ENCODE assay signal across 8 mouse cellular contexts in the genomic region with DNA sequence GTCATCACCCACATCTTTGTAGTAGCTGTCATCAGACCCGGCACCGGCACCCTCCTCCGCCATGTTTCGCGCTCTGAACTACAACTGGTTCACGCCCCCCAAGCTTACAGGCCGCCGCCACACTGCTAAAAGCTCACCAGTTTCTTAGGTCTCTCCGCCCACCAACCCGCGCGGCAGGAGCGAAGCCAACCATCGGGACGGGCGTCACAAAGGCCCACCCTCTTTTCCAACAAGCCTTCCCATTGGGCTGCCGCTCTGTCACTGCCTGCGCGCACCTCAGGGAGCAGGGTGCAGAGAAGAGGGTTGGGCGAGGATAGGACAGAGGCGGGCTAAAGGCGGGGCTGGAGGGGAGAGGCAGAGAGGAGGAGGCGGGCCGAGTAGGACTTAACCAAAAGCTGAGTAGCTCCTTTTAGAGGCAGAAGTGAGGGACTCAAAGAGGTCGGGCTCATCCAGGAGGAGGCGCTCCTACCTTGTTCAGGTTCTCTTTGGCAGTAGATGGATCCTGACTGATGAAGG. TPM values are rescaled to one million over a fixed set of nuclear protein-coding genes. Genes with fewer than 3 reads are reported as not detected.
DNase-seq lines count a peak whose midpoint lies in the region; ATAC-seq and TF ChIP-seq lines count a peak whose summit lies in the region.

Gene Haus7 (minus strand): TSS at position 168 of the 516 bp plus-strand sequence.

- TF ChIP-seq RAD21 in MEL (IDR thresholded peaks at IDR 0.05; ENCODE audit: low read depth, low read length): peak; percentile 39

- TF ChIP-seq CTCF in MEL (IDR thresholded peaks at IDR 0.05 in 2 of 3, conservative IDR thresholded peaks at IDR 0.05 in 1 of 3; ENCODE audit: control insufficient read depth in 1 of 3, insufficient read depth in 1 of 3, low read depth in 2 of 3, low read length in 3 of 3, poor library complexity in 1 of 3, severe bottlenecking in 1 of 3): peak; percentile 20 to 60 (median 39); a peak in 5 of 6 replicates
- peak; percentile 49; the same call in 1 of the 2 replicates for TF ChIP-seq CTCF in cerebellum, adult 2 months (IDR thresholded peaks at IDR 0.05; ENCODE audit: borderline replicate concordance, insufficient read depth, low read depth, low read length)
- TF ChIP-seq CTCF in forebrain, postnatal 0 days (IDR thresholded peaks at IDR 0.05; ENCODE audit: low read depth): peak; percentile 59

- DNase-seq in MEL (ENCODE audit: low read depth, low spot score): peak; percentile 96
- DNase-seq in cerebellum, adult 2 months: peak; percentile 87 to 93
- peak; percentile 94 for DNase-seq in forebrain, postnatal 0 days
- peak; percentile 92 for DNase-seq in heart, postnatal 4 days
- peak; percentile 89 to 92 for DNase-seq in layer of hippocampus, adult 8-10 months (ENCODE audit: low spot score in 2 of 2)
- DNase-seq in ovary, adult 18-20 months (ENCODE audit: low spot score): peak; percentile 94
- DNase-seq in thymus, postnatal 0 days (ENCODE audit: low spot score): peak; percentile 92

- WGBS in cerebellum, adult 2 months: 13% methylated on average over 22 of the region's 26 CpGs
- 31% methylated on average over 26 of the region's 26 CpGs for WGBS in forebrain, postnatal 0 days
- WGBS in lung, embryonic 15.5 days: 15% methylated on average over 26 of the region's 26 CpGs

- H3K27me3 ChIP-seq in MEL (ENCODE audit: control insufficient read depth in 1 of 2, insufficient read depth in 2 of 2, low read length in 2 of 2): no peaks in the 10 kb centered on the region
- H3K27me3 ChIP-seq in cerebellum, adult 2 months (ENCODE audit: control insufficient read depth, insufficient read depth, low read length): no peaks in the 10 kb centered on the region
- no peaks in the 10 kb centered on the region for H3K27me3 ChIP-seq in forebrain, postnatal 0 days (ENCODE audit: insufficient read depth, low read length)
- no peaks in the 10 kb centered on the region for H3K27me3 ChIP-seq in lung, embryonic 15.5 days

- peak; percentile 100 for ATAC-seq in forebrain, postnatal 0 days
- peak; percentile 100 for ATAC-seq in lung, embryonic 15.5 days (ENCODE audit: borderline replicate concordance, extremely low read depth, low FRiP score, low TSS enrichment)

- H3K36me3 ChIP-seq in MEL (ENCODE audit: control insufficient read depth in 1 of 2, insufficient read depth in 2 of 2, low read length in 2 of 2): peaks cover 0 to 4% of the 10 kb centered on the region in 2 experiments; a peak in 2 of 4 replicates
- no peaks in the 10 kb centered on the region for H3K36me3 ChIP-seq in forebrain, postnatal 0 days (ENCODE audit: insufficient read depth)
- no peaks in the 10 kb centered on the region for H3K36me3 ChIP-seq in lung, embryonic 15.5 days

- no peak for TF ChIP-seq EP300 in MEL (IDR thresholded peaks at IDR 0.05; ENCODE audit: low read depth in 1 of 2, low read length in 2 of 2)

- H3K27ac ChIP-seq in MEL (ENCODE audit: control insufficient read depth, low read depth, low read length): no peak within 1 kb of the TSS
- peak within 1 kb of the TSS; percentile 11; the same call in 1 of the 2 replicates for H3K27ac ChIP-seq in cerebellum, adult 2 months (ENCODE audit: insufficient read depth, low read length)
- no peak within 1 kb of the TSS for H3K27ac ChIP-seq in forebrain, postnatal 0 days (ENCODE audit: low read depth, low read length)
- no peak within 1 kb of the TSS for H3K27ac ChIP-seq in lung, embryonic 15.5 days

- no peaks in the 10 kb centered on the region for H3K9me3 ChIP-seq in MEL (replicated peaks; ENCODE audit: insufficient read depth, low read length)
- H3K9me3 ChIP-seq in forebrain, postnatal 0 days (ENCODE audit: low read length): no peaks in the 10 kb centered on the region
- no peaks in the 10 kb centered on the region for H3K9me3 ChIP-seq in lung, embryonic 15.5 days

- peak in 1 of 2 experiments; percentile 52; a peak in 1 of 4 replicates for TF ChIP-seq POLR2A in MEL (IDR thresholded peaks at IDR 0.05; ENCODE audit: control insufficient read depth in 1 of 2, insufficient read depth in 1 of 2, low read depth in 1 of 2, low read length in 2 of 2, poor library complexity in 1 of 2)
- TF ChIP-seq POLR2A in cerebellum, adult 2 months (IDR thresholded peaks at IDR 0.05; ENCODE audit: borderline replicate concordance, insufficient read depth, low read length): no peak

- peak within 1 kb of the TSS; percentile 55 for H3K4me2 ChIP-seq in forebrain, postnatal 0 days (ENCODE audit: low read depth)
- H3K4me2 ChIP-seq in lung, embryonic 15.5 days: peak within 1 kb of the TSS; percentile 63

- H3K9ac ChIP-seq in MEL (ENCODE audit: control insufficient read depth, low read depth, low read length, poor library complexity, severe bottlenecking): peak within 1 kb of the TSS; percentile 76
- H3K9ac ChIP-seq in forebrain, postnatal 0 days: peak within 1 kb of the TSS; percentile 46; the same call in 1 of the 2 replicates
- peak within 1 kb of the TSS; percentile 49 for H3K9ac ChIP-seq in lung, embryonic 15.5 days

- H3K4me1 ChIP-seq in MEL (ENCODE audit: control insufficient read depth in 1 of 2, insufficient read depth in 2 of 2, low read length in 2 of 2): peaks cover 0 to 7% of the 10 kb centered on the region in 2 experiments; a peak in 2 of 4 replicates
- H3K4me1 ChIP-seq in cerebellum, adult 2 months (ENCODE audit: control insufficient read depth, insufficient read depth, low read length): no peaks in the 10 kb centered on the region; the same call in 1 of the 2 replicates
- H3K4me1 ChIP-seq in forebrain, postnatal 0 days (ENCODE audit: insufficient read depth): no peaks in the 10 kb centered on the region
- H3K4me1 ChIP-seq in lung, embryonic 15.5 days: no peaks in the 10 kb centered on the region

- H3K79me2 ChIP-seq in MEL (ENCODE audit: control insufficient read depth, insufficient read depth, low read length, poor library complexity): peaks cover 2% of the 10 kb centered on the region; the same call in 1 of the 2 replicates

- peak within 1 kb of the TSS; percentile 76 to 95 for H3K4me3 ChIP-seq in MEL (ENCODE audit: control insufficient read depth in 1 of 2, insufficient read depth in 1 of 2, low read depth in 2 of 2, low read length in 2 of 2)
- H3K4me3 ChIP-seq in cerebellum, adult 2 months (replicated peaks; ENCODE audit: insufficient read depth, low read depth, low read length): peak within 1 kb of the TSS; percentile 76
- H3K4me3 ChIP-seq in forebrain, postnatal 0 days (ENCODE audit: low read depth, low read length): peak within 1 kb of the TSS; percentile 46
- peak within 1 kb of the TSS; percentile 55 for H3K4me3 ChIP-seq in lung, embryonic 15.5 days

TF ChIP-seq in MEL, 35 proteins besides CTCF, POLR2A, EP300 and RAD21:
- peak; percentile 42 for TF ChIP-seq SMC3 (IDR thresholded peaks at IDR 0.05; ENCODE audit: low read depth, low read length)
- peak; percentile 41; the same call in 1 of the 2 replicates for TF ChIP-seq NELFE (IDR thresholded peaks at IDR 0.05; ENCODE audit: low read depth, low read length)
- 0 out of 2 replicates have a peak, but pooled peaks have one; percentile 26 for TF ChIP-seq ZC3H11A (IDR thresholded peaks at IDR 0.05; ENCODE audit: low read depth, low read length)
- no peak for TF ChIP-seq MAFK (IDR thresholded peaks at IDR 0.05; ENCODE audit: borderline replicate concordance, low read depth, low read length)
- TF ChIP-seq CHD1 (IDR thresholded peaks at IDR 0.05; ENCODE audit: low read depth, low read length): no peak
- peak; percentile 64 for TF ChIP-seq NRF1 (IDR thresholded peaks at IDR 0.05; ENCODE audit: insufficient read depth, low read depth, low read length, poor library complexity, severe bottlenecking)
- TF ChIP-seq MAX (IDR thresholded peaks at IDR 0.05; ENCODE audit: low read length): no peak
- TF ChIP-seq ZNF384 (IDR thresholded peaks at IDR 0.05; ENCODE audit: low read depth, low read length): no peak

RNA-seq across cellular contexts. Expression of gene Haus7, which starts in this region (rescaled TPM):
- 19.7 and 24.0 TPM in 2 replicates for total RNA-seq in MEL (2012; rRNA removed)
- polyA plus RNA-seq in MEL (2012; ENCODE audit: insufficient read depth in 1 of 2, insufficient read length in 2 of 2, low read depth in 1 of 2, low replicate concordance in 2 of 2, missing spikeins in 1 of 2): 10 to 100 TPM in 1 of 2 experiments, not detected in 1; 27.9 TPM
- 18.6 and 18.7 TPM in 2 replicates for polyA plus RNA-seq in cerebellum, adult 2 months (2012; rRNA removed)
- 25.3 and 33.2 TPM in 2 replicates for total RNA-seq in forebrain, postnatal 0 days (2014; rRNA removed)
- polyA plus RNA-seq in forebrain, postnatal 0 days (2015; fragmentation: Nextera tagmentation; extraction: Ambion mirVana): 50.3 and 60.8 TPM in 2 replicates
- 10 to 100 TPM; 27.4 to 27.7 TPM for total RNA-seq in heart, postnatal 4 days (2021)
- 10 to 100 TPM in 3 of 4 experiments, 1 to 10 TPM in 1; 8.5 to 12.8 (median 11.0) TPM for total RNA-seq in layer of hippocampus, adult 8-10 months (2022)
- polyA plus RNA-seq in lung, embryonic 15.5 days (2015; fragmentation: Nextera tagmentation; extraction: Ambion mirVana): 64.4 and 66.9 TPM in 2 replicates
- 44.7 and 46.3 TPM in 2 replicates for polyA plus RNA-seq in thymus, postnatal 0 days (2015; fragmentation: Nextera tagmentation; extraction: Ambion mirVana)
